Mouse (Mus musculus) cerebellum, adult 11 months (tissue): ENCODE measurements around the gene Gabrg2.

Experiments used
- DNase-seq: peaks from one replicate; pipeline ENCODE4 v3.0.0; 2022

The Gabrg2 gene

DNA sequence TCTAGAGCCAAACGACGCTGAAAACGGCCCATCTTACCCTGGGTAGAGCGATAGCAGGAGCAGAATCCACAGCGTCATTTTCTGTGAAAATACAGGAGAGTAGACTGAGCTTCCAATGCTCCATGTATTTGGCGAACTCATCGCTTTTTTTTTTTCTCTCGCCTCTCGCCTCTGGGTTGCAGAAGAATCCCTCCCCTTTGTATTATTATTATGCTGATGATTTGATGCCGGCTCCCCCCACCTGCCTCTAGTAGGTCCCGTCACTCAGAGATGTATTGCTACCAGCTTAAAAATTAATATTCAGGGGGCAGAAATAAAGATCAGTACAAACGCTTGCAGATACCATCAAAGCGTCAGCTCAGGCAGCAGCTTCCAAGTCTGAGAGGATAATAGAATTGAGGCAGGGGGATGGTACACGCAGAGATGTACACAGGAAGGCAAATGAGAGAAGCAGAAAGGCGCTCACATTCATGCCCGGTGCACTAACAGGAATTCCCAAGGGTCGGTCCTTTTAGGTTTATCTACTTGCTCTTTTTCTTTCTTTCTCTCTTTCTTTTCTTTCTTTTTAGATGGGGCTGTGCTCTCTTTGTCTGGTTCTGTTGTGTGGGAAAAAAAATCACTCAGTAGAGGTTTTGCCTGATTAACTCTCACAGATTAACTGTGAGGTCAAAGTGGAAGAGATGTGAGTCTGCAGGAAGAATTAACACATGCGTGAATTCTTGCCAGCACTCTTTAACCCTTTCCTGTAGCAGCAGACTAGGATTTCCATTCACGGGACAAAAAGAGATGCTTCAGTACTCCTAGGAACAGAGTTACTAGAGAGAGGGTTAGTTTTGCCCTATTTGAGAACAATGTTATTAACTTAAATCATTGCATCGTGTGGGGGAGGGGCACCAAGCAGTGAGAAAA, at the start of gene Gabrg2:
Gene Gabrg2, minus strand, starts transcription at position 668 of the 909 bp plus-strand sequence.
- peak; percentile 34 for DNase-seq

- DNase-seq = no peak
Measured at GRCm38 (mm10) chr11:42048201-42048600, 47.5 kb upstream of the Gabrg2 start.

- DNase-seq = peak; percentile 39
Measured at GRCm38 (mm10) chr11:41999468-41999881, 1.2 kb downstream of the Gabrg2 start.

DNA sequence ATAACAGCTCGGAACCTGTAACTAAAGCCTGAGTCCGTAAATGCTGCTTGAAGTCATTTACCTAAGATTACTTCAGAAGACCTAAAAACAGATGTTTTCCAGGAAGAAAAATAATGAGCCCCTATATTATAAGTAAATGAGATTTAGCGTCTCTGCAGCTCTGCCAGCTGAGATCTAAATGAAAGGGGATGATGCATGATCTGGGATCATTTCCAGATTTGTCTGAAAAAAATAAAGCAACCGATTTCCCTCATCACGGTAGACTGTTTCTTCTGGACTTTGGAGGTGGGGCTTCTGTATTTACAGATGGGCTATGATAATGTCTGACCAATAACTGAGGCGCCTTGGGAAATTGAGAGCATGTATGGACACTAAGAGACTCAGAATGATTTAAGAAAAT, 20.5 kb downstream of the Gabrg2 start:
- no peak for DNase-seq

DNA sequence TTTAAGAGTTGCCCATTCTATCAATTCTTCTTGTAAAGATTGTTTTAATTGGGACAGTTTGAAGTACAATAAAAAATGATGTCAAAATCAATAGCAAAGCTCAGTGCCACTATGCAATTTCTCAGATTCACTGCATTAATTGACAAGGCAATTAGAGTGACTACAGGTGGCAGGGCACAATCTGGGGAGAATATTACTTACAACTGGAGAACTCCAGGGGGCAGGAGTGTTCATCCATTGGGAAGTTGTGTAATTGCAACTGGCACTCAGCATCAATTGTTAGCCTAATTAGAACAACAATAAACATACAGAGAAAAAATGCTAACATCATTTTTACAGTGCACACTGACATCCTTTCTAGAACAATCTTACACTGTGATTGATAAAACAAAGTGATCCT, 32.1 kb downstream of the Gabrg2 start:
- no peak for DNase-seq

DNA sequence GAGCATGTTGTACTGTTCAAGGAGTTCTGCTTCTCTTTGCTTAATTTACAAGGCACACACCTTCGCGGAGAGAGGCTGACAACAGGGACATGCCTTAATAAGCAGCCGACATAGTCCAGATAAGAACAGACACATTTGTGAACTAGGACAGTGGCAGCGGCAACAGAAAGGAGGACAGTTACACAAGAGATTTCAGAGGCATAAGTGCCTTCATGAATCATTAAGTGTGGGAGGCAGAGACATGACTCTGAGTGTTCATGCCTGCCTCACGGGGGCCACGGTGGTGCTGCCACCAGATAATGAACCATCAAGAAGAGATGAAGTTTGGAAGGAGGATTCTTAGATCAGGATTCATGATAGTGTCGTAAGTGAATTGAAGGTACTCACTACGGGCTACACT, 38.0 kb downstream of the Gabrg2 start:
- DNase-seq = no peak

DNA sequence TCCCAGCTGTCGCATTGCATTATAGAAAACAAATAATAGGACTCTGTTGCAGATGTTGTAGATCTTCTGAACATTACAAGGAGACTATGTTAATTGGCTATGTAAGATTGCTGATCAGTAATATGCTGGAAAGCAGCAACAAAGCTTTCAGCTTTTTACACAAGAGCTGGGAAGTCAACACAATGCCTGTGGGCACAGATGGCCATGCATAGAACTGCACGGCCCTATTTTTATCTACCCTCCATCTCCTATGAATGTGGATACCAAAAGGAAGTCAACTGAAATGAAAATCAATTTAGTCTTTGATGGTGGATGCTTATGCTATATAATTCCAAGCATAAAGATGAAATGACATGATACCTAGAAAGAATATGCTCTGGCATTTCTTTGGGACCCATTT, 47.1 kb downstream of the Gabrg2 start:
- no peak for DNase-seq

DNA sequence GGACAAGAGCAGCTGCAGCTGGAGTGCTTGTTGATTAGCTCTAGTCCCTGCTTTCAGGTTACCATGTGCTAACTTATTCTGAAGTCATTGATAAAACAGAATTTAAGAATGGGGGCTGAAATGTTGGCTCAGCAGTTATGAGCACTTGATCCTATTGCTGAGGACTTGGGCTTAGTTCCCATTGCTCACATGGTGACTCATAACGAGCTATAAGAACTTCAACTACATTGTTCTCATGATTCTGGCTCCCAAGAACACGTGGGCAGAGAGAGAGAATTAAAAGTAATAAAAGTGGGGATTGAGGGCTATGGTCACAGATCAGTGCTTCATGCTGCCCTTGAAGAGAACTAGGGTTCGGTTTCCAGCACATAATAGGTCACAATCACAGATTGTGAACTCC, 48.8 kb downstream of the Gabrg2 start:
- no peak for DNase-seq

- no peak for DNase-seq
Measured at GRCm38 (mm10) chr11:41945471-41945870, 55.2 kb downstream of the Gabrg2 start.

- DNase-seq = no peak
Measured at GRCm38 (mm10) chr11:41937979-41938378, 62.7 kb downstream of the Gabrg2 start.

DNA sequence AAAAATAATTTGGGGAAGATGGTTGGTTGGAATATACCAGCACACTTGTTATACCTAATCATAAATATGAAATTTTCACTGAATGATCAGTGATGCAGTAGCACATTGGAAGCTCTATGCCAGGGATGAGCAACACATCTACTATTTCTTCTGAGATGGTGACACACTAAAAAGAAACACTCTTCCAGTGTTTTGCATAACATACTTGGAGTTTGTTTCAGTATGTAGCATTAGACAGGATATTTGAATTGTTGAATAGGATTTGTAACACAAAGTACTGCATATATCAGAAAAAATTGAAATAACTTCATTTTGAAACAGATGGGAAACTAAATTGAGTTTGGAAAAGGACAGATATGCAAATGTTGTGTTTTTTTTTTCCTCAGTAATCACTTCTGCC, 81.8 kb downstream of the Gabrg2 start:
- DNase-seq = no peak

- DNase-seq = no peak
Measured at GRCm38 (mm10) chr11:41914066-41914465, 86.6 kb downstream of the Gabrg2 start.

DNA sequence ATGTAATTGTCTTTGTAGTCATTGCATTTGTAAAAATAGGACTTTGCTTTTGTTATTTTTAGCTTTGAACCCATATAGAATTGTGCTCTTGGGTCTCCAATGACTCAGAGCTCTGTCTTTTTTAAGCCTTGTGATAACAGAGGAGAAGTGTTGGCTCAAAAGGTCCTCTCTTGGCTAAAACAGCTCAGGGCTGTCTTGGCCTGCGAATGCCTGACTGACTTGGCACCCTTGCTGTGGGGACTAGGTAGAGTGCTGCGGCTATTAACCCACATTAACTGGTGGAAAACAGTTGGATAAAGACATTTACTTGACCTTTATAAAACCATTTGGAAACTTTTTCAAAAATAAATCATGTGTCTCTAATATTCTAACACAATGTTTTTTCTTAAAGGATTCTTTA, 97.0 kb downstream of the Gabrg2 start:
- DNase-seq = no peak
